ENCODE assay signal across 8 mouse cellular contexts in the genomic region with DNA sequence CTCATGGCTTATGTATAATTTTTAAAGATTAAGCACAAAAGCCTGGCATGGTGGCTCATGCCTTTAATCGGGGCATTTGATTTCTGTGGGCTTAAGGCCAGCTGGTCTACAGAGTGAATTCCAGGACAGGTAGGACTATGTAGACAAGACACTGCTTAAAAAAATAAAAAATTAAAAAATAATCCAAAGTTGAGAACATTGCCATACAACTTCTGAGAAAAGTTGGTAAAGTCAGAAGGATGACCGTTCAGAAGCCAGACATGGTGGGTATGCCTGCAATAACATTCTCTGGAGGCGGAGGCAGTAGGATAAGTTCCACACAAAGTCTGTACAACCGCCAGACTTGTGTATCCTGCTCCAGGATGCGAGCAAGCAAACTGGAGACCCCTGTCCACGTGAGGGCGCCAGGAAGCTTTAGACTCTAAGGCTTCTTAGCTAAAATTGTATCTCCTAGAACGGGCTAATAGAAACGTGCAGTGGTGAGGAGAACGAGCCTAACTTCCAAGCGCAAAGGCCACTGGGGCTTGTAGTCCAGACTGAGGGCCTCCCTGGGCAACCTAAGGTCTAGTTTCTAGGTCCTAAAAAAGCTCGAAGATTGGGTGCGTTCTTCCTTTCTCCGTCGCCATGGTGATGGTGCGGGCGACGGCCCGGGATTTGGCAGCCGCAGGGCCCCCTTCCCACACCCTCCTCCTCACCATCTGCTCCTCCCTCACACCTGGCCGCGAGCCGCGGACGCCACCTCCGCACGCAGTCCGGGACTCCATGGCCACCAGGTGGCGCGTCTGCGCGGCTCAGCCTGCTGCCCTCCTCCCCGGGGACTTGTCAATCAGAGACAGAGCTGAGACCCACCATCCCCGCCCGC. TPM values are rescaled to one million over a fixed set of nuclear protein-coding genes. Genes with fewer than 3 reads are reported as not detected.
A peak's percentile ranks its signal among the peaks of the same experiment; 100 is the strongest.
DNase-seq lines count a peak whose midpoint lies in the region; ATAC-seq lines count a peak whose summit lies in the region.

No protein-coding gene starts in this region.

- peaks cover 4% of the 10 kb centered on the region; the same call in 1 of the 2 replicates for H3K4me1 ChIP-seq in embryonic facial prominence, embryonic 12.5 days
- H3K4me1 ChIP-seq in limb, embryonic 10.5 days, result peaks cover 23% of the 10 kb centered on the region
- H3K4me1 ChIP-seq in midbrain, embryonic 13.5 days (replicated peaks), result peaks cover 16% of the 10 kb centered on the region

- peak overlapping the region; percentile 33 for H3K4me3 ChIP-seq in embryonic facial prominence, embryonic 12.5 days
- H3K4me3 ChIP-seq in limb, embryonic 10.5 days, result peak overlapping the region; percentile 49
- peak overlapping the region; percentile 39 for H3K4me3 ChIP-seq in midbrain, embryonic 13.5 days (replicated peaks)

- peak overlapping the region; percentile 69 for H3K4me2 ChIP-seq in embryonic facial prominence, embryonic 12.5 days (replicated peaks)
- H3K4me2 ChIP-seq in midbrain, embryonic 13.5 days (replicated peaks), result peak overlapping the region; percentile 67

- peak; percentile 87 for ATAC-seq in embryonic facial prominence, embryonic 12.5 days (ENCODE audit: insufficient number of reproducible peaks, insufficient read depth, low FRiP score, low TSS enrichment)
- ATAC-seq in midbrain, embryonic 13.5 days, result peak; percentile 92

- peak; percentile 89 for DNase-seq in 3T3-L1 (ENCODE audit: low read depth, low spot score)
- DNase-seq in adrenal gland, postnatal 36 days, result peak; percentile 88 to 93
- DNase-seq in heart, adult 18-20 months, result peak; percentile 89 to 95
- DNase-seq in kidney, adult 18-20 months, result peak; percentile 92
- peak; percentile 94 for DNase-seq in limb, embryonic 10.5 days (ENCODE audit: low spot score)
- peak; percentile 76 for DNase-seq in spleen, adult 12 weeks (ENCODE audit: low spot score)

- no peak overlapping the region for H3K27ac ChIP-seq in embryonic facial prominence, embryonic 12.5 days
- peak overlapping the region; percentile 56 for H3K27ac ChIP-seq in limb, embryonic 10.5 days
- no peak overlapping the region for H3K27ac ChIP-seq in midbrain, embryonic 13.5 days

- H3K36me3 ChIP-seq in embryonic facial prominence, embryonic 12.5 days, result peaks cover 41% of the 10 kb centered on the region
- peaks cover 41% of the 10 kb centered on the region for H3K36me3 ChIP-seq in limb, embryonic 10.5 days
- peaks cover 31% of the 10 kb centered on the region for H3K36me3 ChIP-seq in midbrain, embryonic 13.5 days

- peak overlapping the region; percentile 32; the same call in 1 of the 2 replicates for H3K9ac ChIP-seq in embryonic facial prominence, embryonic 12.5 days
- H3K9ac ChIP-seq in midbrain, embryonic 13.5 days (replicated peaks), result no peak overlapping the region; the same call in 1 of the 2 replicates

- WGBS in embryonic facial prominence, embryonic 12.5 days, result 5% methylated on average over 35 of the region's 35 CpGs
- 4% methylated on average over 35 of the region's 35 CpGs for WGBS in limb, embryonic 10.5 days
- 4% methylated on average over 35 of the region's 35 CpGs for WGBS in midbrain, embryonic 13.5 days

- no peaks in the 10 kb centered on the region for H3K9me3 ChIP-seq in embryonic facial prominence, embryonic 12.5 days
- H3K9me3 ChIP-seq in limb, embryonic 10.5 days (replicated peaks), result no peaks in the 10 kb centered on the region
- H3K9me3 ChIP-seq in midbrain, embryonic 13.5 days, result no peaks in the 10 kb centered on the region

- peaks cover 45% of the 10 kb centered on the region for H3K27me3 ChIP-seq in embryonic facial prominence, embryonic 12.5 days
- H3K27me3 ChIP-seq in limb, embryonic 10.5 days (ENCODE audit: low read depth, poor library complexity, severe bottlenecking), result peaks cover 47% of the 10 kb centered on the region
- peaks cover 45% of the 10 kb centered on the region for H3K27me3 ChIP-seq in midbrain, embryonic 13.5 days

RNA-seq across cellular contexts. Expression of a gene that starts 1.9 kb away (rescaled TPM):
- total RNA-seq in adrenal gland, postnatal 36 days (2021), result under 1 TPM in 1 of 2 experiments, not detected in 1; 0.17 TPM
- 0.73 and 0.79 TPM in 2 replicates for polyA plus RNA-seq in embryonic facial prominence, embryonic 12.5 days (2016; fragmentation: Nextera tagmentation; extraction: Ambion mirVana)
- 10 to 100 TPM; 29.7 to 32.4 TPM for total RNA-seq in heart, adult 18-20 months (2021)
- 0.06 TPM in 1 of 2 replicates, not detected in the other for polyA plus RNA-seq in limb, embryonic 10.5 days (2016; fragmentation: Nextera tagmentation; extraction: Ambion mirVana)
- polyA plus RNA-seq in midbrain, embryonic 13.5 days (2015; fragmentation: Nextera tagmentation; extraction: Ambion mirVana), result 0.34 and 1.8 TPM in 2 replicates

RNA-seq across cellular contexts. Expression of a gene that starts 7.5 kb away (rescaled TPM):
- total RNA-seq in adrenal gland, postnatal 36 days (2021), result 10 to 100 TPM; 62.7 to 76.7 TPM
- 43.8 and 45.2 TPM in 2 replicates for polyA plus RNA-seq in embryonic facial prominence, embryonic 12.5 days (2016; fragmentation: Nextera tagmentation; extraction: Ambion mirVana)
- 10 to 100 TPM; 21.5 to 26.8 TPM for total RNA-seq in heart, adult 18-20 months (2021)
- polyA plus RNA-seq in limb, embryonic 10.5 days (2016; fragmentation: Nextera tagmentation; extraction: Ambion mirVana), result 54.2 and 63.7 TPM in 2 replicates
- 24.7 and 27.2 TPM in 2 replicates for polyA plus RNA-seq in midbrain, embryonic 13.5 days (2015; fragmentation: Nextera tagmentation; extraction: Ambion mirVana)

RNA-seq across cellular contexts. Expression of a gene that starts 7.7 kb away (rescaled TPM):
- 10 to 100 TPM; 59.1 to 77.0 TPM for total RNA-seq in adrenal gland, postnatal 36 days (2021)
- 90.4 and 93.0 TPM in 2 replicates for polyA plus RNA-seq in embryonic facial prominence, embryonic 12.5 days (2016; fragmentation: Nextera tagmentation; extraction: Ambion mirVana)
- total RNA-seq in heart, adult 18-20 months (2021), result 10 to 100 TPM; 35.5 to 42.7 TPM
- 105 and 109 TPM in 2 replicates for polyA plus RNA-seq in limb, embryonic 10.5 days (2016; fragmentation: Nextera tagmentation; extraction: Ambion mirVana)
- polyA plus RNA-seq in midbrain, embryonic 13.5 days (2015; fragmentation: Nextera tagmentation; extraction: Ambion mirVana), result 93.0 and 96.0 TPM in 2 replicates

RNA-seq across cellular contexts. Expression of a gene that starts 17.5 kb away (rescaled TPM):
- total RNA-seq in adrenal gland, postnatal 36 days (2021), result not detected
- 0.39 and 0.56 TPM in 2 replicates for polyA plus RNA-seq in embryonic facial prominence, embryonic 12.5 days (2016; fragmentation: Nextera tagmentation; extraction: Ambion mirVana)
- not detected for total RNA-seq in heart, adult 18-20 months (2021)
- not detected in 2 replicates for polyA plus RNA-seq in limb, embryonic 10.5 days (2016; fragmentation: Nextera tagmentation; extraction: Ambion mirVana)
- not detected in 2 replicates for polyA plus RNA-seq in midbrain, embryonic 13.5 days (2015; fragmentation: Nextera tagmentation; extraction: Ambion mirVana)

RNA-seq across cellular contexts. Expression of a gene that starts 19.0 kb away (rescaled TPM):
- total RNA-seq in adrenal gland, postnatal 36 days (2021), result not detected
- polyA plus RNA-seq in embryonic facial prominence, embryonic 12.5 days (2016; fragmentation: Nextera tagmentation; extraction: Ambion mirVana), result not detected in 2 replicates
- not detected for total RNA-seq in heart, adult 18-20 months (2021)
- not detected in 2 replicates for polyA plus RNA-seq in limb, embryonic 10.5 days (2016; fragmentation: Nextera tagmentation; extraction: Ambion mirVana)
- 1.8 and 2.1 TPM in 2 replicates for polyA plus RNA-seq in midbrain, embryonic 13.5 days (2015; fragmentation: Nextera tagmentation; extraction: Ambion mirVana)
